Mouse (Mus musculus): ENCODE measurements around the gene Slc25a3. TPM values are rescaled to one million over a fixed set of nuclear protein-coding genes. Genes with fewer than 3 reads are reported as not detected.

Slc25a3 gene
- total and polyA plus RNA-seq, 3 experiments = 368 to 868 (median 497) TPM

- TF ChIP-seq GATA1 (IDR thresholded peaks at IDR 0.05; ENCODE audit: low read depth, low read length) (peak; percentile 58; the same call in 1 of the 2 replicates), SIN3A (IDR thresholded peaks at IDR 0.05; ENCODE audit: low read length) (0 out of 2 replicates have a peak, but pooled peaks have one; percentile 8), POLR2A (IDR thresholded peaks at IDR 0.05; ENCODE audit: control insufficient read depth in 1 of 2, insufficient read depth in 1 of 2, low read depth in 1 of 2, low read length in 2 of 2, poor library complexity in 1 of 2) (no peak; a peak in 2 of 4 replicates), TBP (IDR thresholded peaks at IDR 0.05; ENCODE audit: low read depth, low read length) (0 out of 2 replicates have a peak, but pooled peaks have one; percentile 7), ETS1 (IDR thresholded peaks at IDR 0.05; ENCODE audit: low read depth, low read length) (0 out of 2 replicates have a peak, but pooled peaks have one; percentile 23), TAL1 (IDR thresholded peaks at IDR 0.05; ENCODE audit: low read length) (peak; percentile 24; the same call in 1 of the 2 replicates), NELFE (IDR thresholded peaks at IDR 0.05; ENCODE audit: low read depth, low read length) (no peak), MEF2A (IDR thresholded peaks at IDR 0.05; ENCODE audit: extremely low read depth, insufficient replicate concordance, low read depth, low read length, poor library complexity, severe bottlenecking) (peak; percentile 2; the same call in 1 of the 2 replicates)
- peaks cover 69 to 70% of the 10 kb centered on the region in 2 experiments for H3K36me3 ChIP-seq (ENCODE audit: control insufficient read depth in 1 of 2, insufficient read depth in 2 of 2, low read length in 2 of 2)
- peaks cover 37% of the 10 kb centered on the region for H3K79me2 ChIP-seq (ENCODE audit: control insufficient read depth, insufficient read depth, low read length, poor library complexity)
- H3K9ac ChIP-seq (ENCODE audit: control insufficient read depth, low read depth, low read length, poor library complexity, severe bottlenecking) = peak overlapping the region; percentile 54
- peaks cover 43 to 47% of the 10 kb centered on the region in 2 experiments for H3K4me1 ChIP-seq (ENCODE audit: control insufficient read depth in 1 of 2, insufficient read depth in 2 of 2, low read length in 2 of 2)
- no peaks in the 10 kb centered on the region for H3K27me3 ChIP-seq (ENCODE audit: control insufficient read depth in 1 of 2, insufficient read depth in 2 of 2, low read length in 2 of 2)
- peak; percentile 69 for DNase-seq (ENCODE audit: low read depth, low spot score)
- peak overlapping the region; percentile 0 to 21; a peak in 1 of 4 replicates for H3K4me3 ChIP-seq (ENCODE audit: control insufficient read depth in 1 of 2, insufficient read depth in 1 of 2, low read depth in 2 of 2, low read length in 2 of 2)
- H3K27ac ChIP-seq (ENCODE audit: control insufficient read depth, low read depth, low read length) = peak overlapping the region; percentile 98
- H3K9me3 ChIP-seq (replicated peaks; ENCODE audit: insufficient read depth, low read length) = no peaks in the 10 kb centered on the region
Observed at GRCm38 (mm10) chr10:91162511-91163163, 38.8 kb upstream of the Slc25a3 start.

DNA sequence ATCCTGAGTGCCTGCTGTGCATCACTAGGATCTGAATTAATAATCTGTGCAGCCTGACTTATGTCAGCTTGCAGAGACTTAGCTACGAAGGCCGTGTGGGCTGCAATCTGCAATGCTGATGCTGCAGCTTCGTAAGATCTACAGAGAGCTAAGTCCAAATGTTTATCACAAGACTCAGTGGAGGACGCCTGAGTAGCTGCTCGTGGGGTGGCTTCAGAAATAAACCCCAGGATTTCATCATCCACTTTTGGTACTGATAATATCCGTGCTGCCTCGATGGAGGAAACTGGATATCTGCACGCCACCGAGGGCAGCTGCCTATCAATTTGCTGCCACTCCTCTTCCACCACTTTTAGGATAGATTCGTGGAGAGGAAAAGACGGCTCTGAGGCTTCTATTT lies 38.2 kb upstream of the Slc25a3 start:
- TF ChIP-seq GATA1 (IDR thresholded peaks at IDR 0.05; ENCODE audit: low read depth, low read length) (peak; percentile 77), MXI1 (IDR thresholded peaks at IDR 0.05; ENCODE audit: low read depth, low read length) (peak; percentile 83), SIN3A (IDR thresholded peaks at IDR 0.05; ENCODE audit: low read length) (peak; percentile 74; the same call in 1 of the 2 replicates), EP300 (IDR thresholded peaks at IDR 0.05; ENCODE audit: low read depth in 1 of 2, low read length in 2 of 2) (peak; percentile 41 to 87; a peak in 3 of 4 replicates), POLR2A (IDR thresholded peaks at IDR 0.05; ENCODE audit: control insufficient read depth in 1 of 2, insufficient read depth in 1 of 2, low read depth in 1 of 2, low read length in 2 of 2, poor library complexity in 1 of 2) (peak in 1 of 2 experiments; percentile 38; a peak in 1 of 4 replicates), TCF12 (IDR thresholded peaks at IDR 0.05; ENCODE audit: low read depth, low read length) (peak; percentile 87), ELF1 (IDR thresholded peaks at IDR 0.05; ENCODE audit: low read depth, low read length) (peak; percentile 18; the same call in 1 of the 2 replicates), MAX (IDR thresholded peaks at IDR 0.05; ENCODE audit: low read length) (peak; percentile 63), KAT2A (conservative IDR thresholded peaks at IDR 0.05; ENCODE audit: low read depth, low read length) (peak; percentile 45), RAD21 (IDR thresholded peaks at IDR 0.05; ENCODE audit: low read depth, low read length) (no peak), ZNF384 (IDR thresholded peaks at IDR 0.05; ENCODE audit: low read depth, low read length) (no peak), ETS1 (IDR thresholded peaks at IDR 0.05; ENCODE audit: low read depth, low read length) (peak; percentile 86), USF1 (IDR thresholded peaks at IDR 0.05; ENCODE audit: low read depth, low read length) (0 out of 2 replicates have a peak, but pooled peaks have one; percentile 22), ZC3H11A (IDR thresholded peaks at IDR 0.05; ENCODE audit: low read depth, low read length) (no peak), NELFE (IDR thresholded peaks at IDR 0.05; ENCODE audit: low read depth, low read length) (no peak), BHLHE40 (IDR thresholded peaks at IDR 0.05; ENCODE audit: borderline replicate concordance, low read depth, low read length) (peak; percentile 69; the same call in 1 of the 2 replicates), POLR2AphosphoS5 (IDR thresholded peaks at IDR 0.05; ENCODE audit: borderline replicate concordance, low read depth, low read length) (no peak), POLR2AphosphoS2 (IDR thresholded peaks at IDR 0.05; ENCODE audit: low read length) (peak; percentile 57), CHD2 (IDR thresholded peaks at IDR 0.05; ENCODE audit: low read length) (no peak), MYC (IDR thresholded peaks at IDR 0.05; ENCODE audit: low read depth, low read length) (peak; percentile 68; the same call in 1 of the 2 replicates), MAFK (IDR thresholded peaks at IDR 0.05; ENCODE audit: borderline replicate concordance, low read depth, low read length) (peak; percentile 57; the same call in 1 of the 2 replicates), HCFC1 (IDR thresholded peaks at IDR 0.05; ENCODE audit: low read depth, low read length) (peak; percentile 52; the same call in 1 of the 2 replicates), RCOR1 (IDR thresholded peaks at IDR 0.05; ENCODE audit: low read depth, low read length) (peak; percentile 75), MEF2A (IDR thresholded peaks at IDR 0.05; ENCODE audit: extremely low read depth, insufficient replicate concordance, low read depth, low read length, poor library complexity, severe bottlenecking) (no peak; the same call in 1 of the 2 replicates), TAL1 (IDR thresholded peaks at IDR 0.05; ENCODE audit: low read length) (peak; percentile 47; the same call in 1 of the 2 replicates)
- Histone ChIP-seq H3K36me3 (ENCODE audit: control insufficient read depth in 1 of 2, insufficient read depth in 2 of 2, low read length in 2 of 2) (peaks cover 64 to 69% of the 10 kb centered on the region in 2 experiments), H3K27ac (ENCODE audit: control insufficient read depth, low read depth, low read length) (peak overlapping the region; percentile 98), H3K27me3 (ENCODE audit: control insufficient read depth in 1 of 2, insufficient read depth in 2 of 2, low read length in 2 of 2) (no peaks in the 10 kb centered on the region), H3K9me3 (replicated peaks; ENCODE audit: insufficient read depth, low read length) (no peaks in the 10 kb centered on the region), H3K4me1 (ENCODE audit: control insufficient read depth in 1 of 2, insufficient read depth in 2 of 2, low read length in 2 of 2) (peaks cover 41 to 47% of the 10 kb centered on the region in 2 experiments), H3K79me2 (ENCODE audit: control insufficient read depth, insufficient read depth, low read length, poor library complexity) (peaks cover 34% of the 10 kb centered on the region), H3K4me3 (ENCODE audit: control insufficient read depth in 1 of 2, insufficient read depth in 1 of 2, low read depth in 2 of 2, low read length in 2 of 2) (no peak overlapping the region), H3K9ac (ENCODE audit: control insufficient read depth, low read depth, low read length, poor library complexity, severe bottlenecking) (peak overlapping the region; percentile 33)
- DNase-seq (ENCODE audit: low read depth, low spot score) = peak; percentile 91

Measured in MEL (cell line).